Mouse (Mus musculus) thymus, adult 2 months (tissue): ENCODE measurements around the gene Atp6v1fnb.

ENCODE experiments used
- CTCF ChIP-seq: fragments of 200-500 bp; IDR thresholded peaks from 2 replicates; pipeline ENCODE4 v1.5.1; 2012; ENCODE audit warnings: mild to moderate bottlenecking, control low read depth, low read length, moderate library complexity, borderline replicate concordance; ENCODE audit not compliant: control insufficient read depth, poor library complexity, insufficient read depth; ENCODE audit errors: extremely low read depth
- POLR2A ChIP-seq: fragments of 200-500 bp; IDR thresholded peaks from 2 replicates; pipeline ENCODE4 v1.6.1; 2012; ENCODE audit warnings: mild to moderate bottlenecking, low read length, control low read depth, moderate library complexity; ENCODE audit not compliant: control insufficient read depth, poor library complexity, insufficient read depth; ENCODE audit errors: extremely low read depth

DNA sequence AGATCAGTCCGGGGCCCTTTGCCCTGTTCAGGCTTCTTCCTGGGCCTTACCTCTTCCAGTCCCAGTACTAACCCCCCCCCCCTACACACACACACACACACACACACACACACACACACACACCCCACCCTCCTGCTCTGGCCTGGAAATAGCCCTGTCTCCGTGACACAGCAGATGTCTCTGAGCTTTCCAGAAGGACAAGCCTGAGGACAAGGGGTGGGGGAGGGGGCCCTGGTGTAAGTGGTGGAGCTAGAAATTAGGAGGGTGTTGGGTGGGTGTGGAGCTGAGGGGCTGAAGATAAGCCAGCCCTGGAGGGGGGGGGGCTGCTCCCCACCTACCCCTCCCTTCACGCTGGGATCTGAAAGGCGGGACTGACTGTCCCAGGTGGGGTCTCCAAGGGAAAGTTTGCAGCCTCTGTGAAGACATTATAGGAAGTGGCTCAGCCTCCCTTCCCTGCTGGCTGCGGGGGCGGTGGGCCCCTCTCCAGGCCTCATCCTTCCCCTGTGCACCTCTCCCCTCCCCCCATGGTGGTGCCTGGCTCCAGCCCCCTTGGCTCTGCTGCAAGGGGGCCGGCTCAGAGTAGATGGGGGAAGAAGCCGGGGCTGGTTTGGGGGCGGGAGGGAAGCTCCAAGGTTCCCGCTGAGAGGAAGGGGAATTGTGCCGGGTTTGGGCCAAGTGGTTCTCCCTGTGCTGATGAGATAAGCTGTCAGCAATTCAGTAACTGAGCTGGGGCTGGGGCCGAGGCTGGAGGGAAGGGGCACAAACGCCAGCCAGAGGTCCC, 36.1 kb upstream of the Atp6v1fnb start:
- TF ChIP-seq CTCF, result no peak
- no peak for TF ChIP-seq POLR2A
